Mouse (Mus musculus): ENCODE data around the gene Acbd4. TPM values are rescaled to one million over a fixed set of nuclear protein-coding genes. Genes with fewer than 3 reads are reported as not detected.

Gene Acbd4
- polyA plus RNA-seq, 1 experiment from 2014 or later: 8.4 TPM

DNA sequence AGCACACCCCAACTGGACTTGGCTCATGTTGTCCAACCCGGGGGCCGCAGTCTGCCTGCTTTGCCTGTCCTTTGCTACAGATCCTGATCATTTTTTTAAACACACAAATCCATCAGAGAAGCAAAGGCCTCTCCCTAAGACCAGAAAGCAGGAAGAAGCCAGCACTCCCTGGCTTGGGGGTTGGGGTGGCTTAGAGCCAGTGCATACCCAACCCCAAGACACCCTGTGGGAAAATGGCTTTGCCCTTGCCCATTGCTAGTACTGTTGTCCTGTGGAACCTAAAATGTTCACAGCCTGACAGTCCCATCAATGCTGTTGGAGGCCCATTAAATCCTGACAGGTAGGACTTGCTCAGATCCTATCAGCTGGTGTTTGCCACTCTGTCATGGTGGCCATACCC lies 31.8 kb upstream of the Acbd4 start:
- Histone ChIP-seq H3K4me2 (replicated peaks) (no peak overlapping the region), H3K9ac (replicated peaks) (no peak overlapping the region), H3K4me1 (peaks cover 5% of the 10 kb centered on the region; the same call in 1 of the 2 replicates), H3K36me3 (peaks cover 60% of the 10 kb centered on the region), H3K4me3 (no peak overlapping the region), H3K27me3 (no peaks in the 10 kb centered on the region), H3K27ac (replicated peaks) (no peak overlapping the region), H3K9me3 (no peaks in the 10 kb centered on the region)
- ATAC-seq (ENCODE audit: low FRiP score, low read depth): no peak
- 98% methylated on average over 2 of the region's 2 CpGs for WGBS

DNA sequence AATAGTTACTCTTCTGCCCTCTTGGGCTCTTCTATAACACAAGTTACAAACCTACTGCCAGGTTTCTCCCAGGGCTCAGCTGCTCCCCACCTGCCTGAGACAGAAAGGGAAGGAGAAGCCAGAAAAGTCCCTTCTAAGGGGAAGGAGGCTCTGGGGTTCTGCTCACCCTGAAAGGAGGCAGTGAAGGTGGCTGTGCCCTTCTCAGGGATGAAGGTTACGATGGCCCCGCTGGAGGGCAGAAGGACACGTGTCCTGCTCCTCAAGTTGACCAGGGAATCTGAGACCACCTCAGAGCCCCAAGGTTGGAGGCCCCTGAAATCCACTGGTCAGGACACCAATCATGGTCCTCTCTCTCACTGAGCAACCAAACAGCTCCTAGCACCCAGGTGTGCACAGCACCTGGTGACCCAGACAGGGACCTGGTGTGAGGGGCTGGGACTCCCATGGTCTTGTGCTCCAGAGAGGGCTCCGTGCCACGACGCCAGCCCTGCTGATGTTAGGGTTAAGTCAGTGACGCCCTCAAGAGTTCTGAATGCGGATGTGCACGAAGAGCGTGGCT lies 31.1 kb upstream of the Acbd4 start:
- peaks cover 55% of the 10 kb centered on the region for H3K36me3 ChIP-seq
- ATAC-seq (ENCODE audit: low FRiP score, low read depth): no peak
- H3K27ac ChIP-seq (replicated peaks): no peak overlapping the region
- H3K9me3 ChIP-seq: no peaks in the 10 kb centered on the region
- 92% methylated on average over 10 of the region's 10 CpGs for WGBS
- H3K27me3 ChIP-seq: no peaks in the 10 kb centered on the region
- no peak overlapping the region for H3K9ac ChIP-seq (replicated peaks)
- H3K4me2 ChIP-seq (replicated peaks): no peak overlapping the region
- no peak overlapping the region for H3K4me3 ChIP-seq
- peaks cover 5% of the 10 kb centered on the region; the same call in 1 of the 2 replicates for H3K4me1 ChIP-seq

DNA sequence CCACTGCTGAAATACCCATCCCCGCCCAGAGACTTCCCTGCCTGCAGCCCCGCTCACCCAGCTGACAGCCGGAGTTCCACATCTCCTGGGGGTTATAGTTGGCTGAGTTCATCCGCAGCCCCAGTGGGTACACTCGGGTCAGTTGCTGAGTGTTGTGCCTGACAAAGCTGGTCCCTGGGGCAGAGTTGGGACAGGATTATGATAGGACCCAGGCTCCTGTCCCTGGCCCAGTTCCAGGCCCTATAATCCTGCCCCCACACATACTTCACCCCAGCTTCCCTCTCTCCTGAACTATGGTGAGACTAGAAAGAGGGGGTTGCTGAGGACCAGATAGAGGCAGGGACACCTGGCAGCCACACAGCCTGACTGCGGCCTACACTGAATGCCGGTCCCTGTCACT lies 27.8 kb upstream of the Acbd4 start:
- ATAC-seq (ENCODE audit: low FRiP score, low read depth): no peak
- Histone ChIP-seq H3K27me3 (peaks cover 3% of the 10 kb centered on the region), H3K36me3 (peaks cover 22% of the 10 kb centered on the region), H3K27ac (replicated peaks) (no peak overlapping the region), H3K4me2 (replicated peaks) (no peak overlapping the region), H3K4me3 (no peak overlapping the region), H3K4me1 (peaks cover 5% of the 10 kb centered on the region; the same call in 1 of the 2 replicates), H3K9me3 (no peaks in the 10 kb centered on the region), H3K9ac (replicated peaks) (no peak overlapping the region)
- WGBS: 91% methylated on average over 7 of the region's 7 CpGs

DNA sequence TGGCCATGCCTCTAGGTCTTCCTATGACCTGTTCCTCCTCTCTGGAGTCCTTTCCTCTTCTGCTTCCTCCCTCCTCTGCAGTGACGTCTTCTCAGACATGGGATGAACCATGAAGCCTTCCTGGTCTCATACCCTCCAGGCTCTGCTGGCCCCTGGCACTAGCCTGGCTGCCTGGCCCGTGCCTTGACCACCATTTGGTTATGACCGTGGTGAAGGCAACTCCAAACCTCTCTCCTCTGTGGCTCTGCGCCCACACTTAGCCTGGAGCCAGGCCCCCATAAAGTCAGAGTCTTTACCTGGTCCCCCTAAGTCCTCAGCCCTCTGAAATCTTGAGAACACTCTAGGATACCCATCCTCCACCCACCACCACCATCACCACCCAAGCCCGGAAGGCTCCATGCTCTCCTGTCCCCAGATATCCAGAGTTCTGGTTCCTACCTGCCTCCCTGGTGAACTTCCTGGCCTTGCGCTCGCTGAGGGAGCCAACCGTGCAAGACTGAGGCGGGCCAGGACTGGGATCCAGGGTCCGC lies 27.3 kb upstream of the Acbd4 start:
- Histone ChIP-seq H3K4me3 (no peak overlapping the region), H3K27me3 (peaks cover 8% of the 10 kb centered on the region), H3K4me1 (peaks cover 5% of the 10 kb centered on the region; the same call in 1 of the 2 replicates), H3K4me2 (replicated peaks) (no peak overlapping the region), H3K27ac (replicated peaks) (no peak overlapping the region), H3K36me3 (peaks cover 17% of the 10 kb centered on the region), H3K9ac (replicated peaks) (no peak overlapping the region), H3K9me3 (no peaks in the 10 kb centered on the region)
- ATAC-seq (ENCODE audit: low FRiP score, low read depth): no peak
- 51% methylated on average over 10 of the region's 10 CpGs for WGBS

- no peak for ATAC-seq (ENCODE audit: low FRiP score, low read depth)
- Histone ChIP-seq H3K4me1 (peaks cover 5% of the 10 kb centered on the region; the same call in 1 of the 2 replicates), H3K27me3 (peaks cover 15% of the 10 kb centered on the region), H3K9me3 (no peaks in the 10 kb centered on the region), H3K27ac (replicated peaks) (no peak overlapping the region), H3K4me2 (replicated peaks) (no peak overlapping the region), H3K36me3 (peaks cover 10% of the 10 kb centered on the region; the same call in 1 of the 2 replicates), H3K4me3 (no peak overlapping the region), H3K9ac (replicated peaks) (no peak overlapping the region)
- 28% methylated on average over 10 of the region's 10 CpGs for WGBS
These were observed 26.6 kb upstream of the Acbd4 start for GRCm38 (mm10) chr11:103074796-103075323.

- H3K27me3 ChIP-seq: peaks cover 26% of the 10 kb centered on the region
- no peaks in the 10 kb centered on the region for H3K36me3 ChIP-seq
- no peak overlapping the region for H3K27ac ChIP-seq (replicated peaks)
- H3K4me2 ChIP-seq (replicated peaks): no peak overlapping the region
- no peak overlapping the region for H3K9ac ChIP-seq (replicated peaks)
- H3K9me3 ChIP-seq: no peaks in the 10 kb centered on the region
- no peak for ATAC-seq (ENCODE audit: low FRiP score, low read depth)
- peaks cover 17% of the 10 kb centered on the region for H3K4me1 ChIP-seq
- H3K4me3 ChIP-seq: no peak overlapping the region
- 95% methylated on average over 7 of the region's 7 CpGs for WGBS
These were observed 25.5 kb upstream of the Acbd4 start for GRCm38 (mm10) chr11:103076010-103076409.

DNA sequence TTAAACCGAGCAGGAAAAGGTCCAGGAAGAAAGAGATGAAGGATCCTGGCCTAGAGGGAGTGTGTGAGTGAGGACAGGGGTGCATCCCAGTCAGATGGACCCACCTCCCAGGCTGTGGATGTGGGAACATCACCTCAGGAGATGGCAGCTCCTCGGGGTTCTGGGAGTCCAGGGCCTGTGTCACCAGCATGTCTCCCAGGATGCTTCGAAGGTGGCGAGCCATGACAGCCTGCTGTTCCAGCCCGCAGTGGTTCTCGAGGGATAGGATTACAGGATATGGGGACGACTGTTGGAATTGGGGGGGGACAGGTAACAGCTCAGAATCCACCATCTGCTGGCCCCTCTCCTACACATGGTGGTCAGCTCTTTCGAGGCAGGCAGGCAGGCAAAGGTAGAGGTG lies 24.9 kb upstream of the Acbd4 start:
- WGBS: 88% methylated on average over 8 of the region's 8 CpGs

DNA sequence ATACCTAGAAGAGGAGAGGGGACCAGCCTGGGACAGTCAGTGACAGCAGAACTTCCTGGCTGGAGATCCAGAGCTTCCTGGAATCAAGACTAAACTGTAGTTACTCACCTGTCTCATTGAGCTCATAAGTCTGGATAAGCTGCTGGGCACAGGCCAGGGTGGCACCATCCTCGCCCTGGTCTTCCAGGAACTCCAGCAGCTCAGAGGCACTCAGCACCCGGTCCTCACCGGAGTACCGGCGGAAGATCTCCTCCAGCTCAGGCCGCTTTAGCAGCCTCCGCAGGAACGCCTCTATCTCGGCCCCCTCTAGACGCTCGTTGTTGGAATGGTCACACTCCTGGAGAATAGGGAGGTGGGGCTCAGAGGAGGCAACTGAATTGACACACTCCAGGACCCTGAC lies 23.4 kb upstream of the Acbd4 start:
- Histone ChIP-seq H3K4me1 (peaks cover 17% of the 10 kb centered on the region), H3K36me3 (no peaks in the 10 kb centered on the region), H3K9ac (replicated peaks) (no peak overlapping the region), H3K9me3 (no peaks in the 10 kb centered on the region), H3K4me3 (no peak overlapping the region), H3K27ac (replicated peaks) (no peak overlapping the region), H3K27me3 (peaks cover 46% of the 10 kb centered on the region), H3K4me2 (replicated peaks) (no peak overlapping the region)
- 83% methylated on average over 11 of the region's 11 CpGs for WGBS
- no peak for ATAC-seq (ENCODE audit: low FRiP score, low read depth)

More for the DNA sequence above, 24.9 kb upstream of the Acbd4 start:
- Histone ChIP-seq H3K27ac (replicated peaks) (no peak overlapping the region), H3K9ac (replicated peaks) (no peak overlapping the region), H3K36me3 (no peaks in the 10 kb centered on the region), H3K27me3 (peaks cover 32% of the 10 kb centered on the region), H3K4me1 (peaks cover 17% of the 10 kb centered on the region), H3K4me3 (no peak overlapping the region), H3K4me2 (replicated peaks) (no peak overlapping the region), H3K9me3 (no peaks in the 10 kb centered on the region)
- no peak for ATAC-seq (ENCODE audit: low FRiP score, low read depth)

DNA sequence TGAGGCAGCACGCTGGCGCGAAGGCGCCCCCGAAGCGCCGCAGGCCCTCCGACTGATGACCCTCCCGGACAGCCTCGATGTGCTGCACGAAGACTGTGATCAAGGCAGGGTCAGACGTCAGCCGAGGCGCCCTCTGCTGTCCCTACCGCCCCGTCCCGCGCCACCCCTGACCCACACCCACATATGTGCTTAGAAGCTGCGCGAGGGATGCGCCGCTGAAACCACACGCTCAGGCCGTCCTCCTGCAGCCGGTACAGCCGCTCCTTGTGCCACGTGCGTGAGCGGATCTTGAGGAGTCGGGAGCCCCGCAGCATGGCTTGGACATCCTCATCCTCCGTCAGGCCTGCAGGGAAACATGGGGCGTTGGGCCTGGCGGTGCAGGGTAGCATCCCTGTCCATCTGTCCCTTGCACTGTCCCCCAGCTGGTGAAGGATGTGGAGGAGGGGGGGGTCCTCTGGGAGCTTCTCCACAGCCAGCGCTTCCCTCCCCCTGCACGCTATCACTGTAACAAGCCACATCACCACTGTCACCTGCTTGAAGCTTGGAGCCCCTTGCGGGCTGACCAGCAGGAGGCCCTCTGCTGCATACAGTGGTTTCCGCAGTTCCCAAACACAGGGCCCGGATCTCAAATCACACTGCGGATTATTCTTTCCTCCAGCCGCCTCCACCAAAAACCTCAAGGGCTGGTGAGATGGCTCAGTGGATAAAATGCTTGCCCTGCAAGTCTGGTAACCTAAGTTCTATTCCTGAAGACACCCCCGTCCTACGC lies 21.0 kb upstream of the Acbd4 start:
- ATAC-seq (ENCODE audit: low FRiP score, low read depth): peak; percentile 52; the same call in 1 of the 2 replicates
- WGBS: 2% methylated on average over 43 of the region's 43 CpGs
- Histone ChIP-seq H3K4me2 (replicated peaks) (peak overlapping the region; percentile 46), H3K4me1 (peaks cover 11% of the 10 kb centered on the region), H3K27me3 (peaks cover 46% of the 10 kb centered on the region), H3K27ac (replicated peaks) (no peak overlapping the region), H3K4me3 (peak overlapping the region; percentile 25), H3K9ac (replicated peaks) (0 out of 2 replicates have a peak overlapping the region, but pooled peaks have one; percentile 15), H3K36me3 (no peaks in the 10 kb centered on the region), H3K9me3 (no peaks in the 10 kb centered on the region)

DNA sequence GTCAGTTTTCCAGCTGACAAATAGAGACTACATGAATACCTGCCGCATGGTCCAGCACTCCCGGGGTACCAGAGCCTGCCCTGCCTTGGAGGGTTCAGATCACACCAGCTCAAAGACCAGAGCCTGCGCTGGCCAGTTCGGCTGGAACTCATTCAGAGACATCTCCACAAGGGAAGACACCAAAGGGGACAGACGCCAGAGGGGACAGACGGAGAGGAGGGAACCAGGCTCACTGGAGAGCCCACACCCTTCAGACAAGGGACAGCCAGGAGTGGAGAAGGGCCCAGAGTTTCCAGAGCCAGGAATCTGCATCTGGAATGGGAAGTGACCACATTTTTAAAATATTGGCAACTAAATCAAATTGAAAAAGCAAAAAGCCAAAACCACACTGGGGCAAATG lies 19.9 kb upstream of the Acbd4 start:
- Histone ChIP-seq H3K4me3 (no peak overlapping the region), H3K27ac (replicated peaks) (no peak overlapping the region), H3K36me3 (no peaks in the 10 kb centered on the region), H3K4me1 (peaks cover 11% of the 10 kb centered on the region), H3K4me2 (replicated peaks) (no peak overlapping the region), H3K27me3 (peaks cover 46% of the 10 kb centered on the region), H3K9me3 (no peaks in the 10 kb centered on the region), H3K9ac (replicated peaks) (no peak overlapping the region)
- WGBS: 50% methylated on average over 6 of the region's 6 CpGs
- no peak for ATAC-seq (ENCODE audit: low FRiP score, low read depth)

- peaks cover 11% of the 10 kb centered on the region for H3K4me1 ChIP-seq
- H3K36me3 ChIP-seq: no peaks in the 10 kb centered on the region
- H3K9me3 ChIP-seq: no peaks in the 10 kb centered on the region
- 96% methylated on average over 7 of the region's 7 CpGs for WGBS
- no peak overlapping the region for H3K9ac ChIP-seq (replicated peaks)
- H3K27me3 ChIP-seq: peaks cover 16% of the 10 kb centered on the region
- no peak overlapping the region for H3K27ac ChIP-seq (replicated peaks)
- no peak overlapping the region for H3K4me2 ChIP-seq (replicated peaks)
- H3K4me3 ChIP-seq: no peak overlapping the region
- ATAC-seq (ENCODE audit: low FRiP score, low read depth): no peak
These were observed 8.2 kb upstream of the Acbd4 start for GRCm38 (mm10) chr11:103093306-103093705.
